Mouse (Mus musculus) small intestine, adult 2 months (tissue): ENCODE data around the gene Triobp.

Source experiments
- CTCF ChIP-seq: fragments of 200-500 bp; IDR thresholded peaks from 2 replicates; pipeline ENCODE4 v1.5.1; 2012; ENCODE audit warnings: low read depth, mild to moderate bottlenecking, control low read depth, inconsistent platforms, low read length, moderate library complexity, mixed read lengths; ENCODE audit not compliant: insufficient replicate concordance, insufficient read length; ENCODE audit errors: extremely low read depth
- POLR2A ChIP-seq: fragments of 200-500 bp; IDR thresholded peaks from 2 replicates; pipeline ENCODE4 v1.6.1; 2012; ENCODE audit warnings: low read depth, mild to moderate bottlenecking, control low read depth, inconsistent platforms, low read length, moderate library complexity

DNA sequence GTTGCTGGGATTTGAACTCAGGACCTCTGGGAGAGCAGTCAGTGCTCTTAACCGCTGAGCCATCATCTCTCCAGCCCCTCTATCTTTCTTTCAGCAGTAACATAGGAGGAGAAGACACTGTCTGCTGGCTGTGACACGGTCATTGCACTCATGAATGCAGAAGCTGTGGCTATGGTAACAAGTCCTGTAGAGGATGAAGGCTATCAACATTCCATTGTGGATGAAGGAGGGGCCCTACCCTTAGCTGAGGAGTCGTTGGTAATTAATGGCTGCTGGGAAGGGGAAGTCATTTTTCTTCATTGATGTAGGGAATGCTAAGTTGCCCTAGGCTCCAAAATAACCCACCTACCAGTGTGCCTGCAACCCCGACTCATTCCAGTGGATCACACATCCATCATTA is 70.7 kb downstream of the Triobp start:
- TF ChIP-seq CTCF, result no peak
- no peak for TF ChIP-seq POLR2A
